Mouse (Mus musculus) kidney, embryonic 15.5 days (tissue): Measurements from ENCODE around the gene Trp53bp1. TPM values are rescaled to one million over a fixed set of nuclear protein-coding genes. Genes with fewer than 3 reads are reported as not detected.

ENCODE experiments used
- ATAC-seq: fragments of 200-750 bp; cut with Nextera tagmentation; replicated peaks from 2 replicates; pipeline ENCODE4 v1.8.0; 2017; ENCODE audit warnings: moderate TSS enrichment; ENCODE audit not compliant: low FRiP score
- H3K27ac ChIP-seq: fragments of 300-500 bp; sonication (generic); 2 replicates; pipeline ENCODE4 v1.5.1; 2015; ENCODE audit warnings: mild to moderate bottlenecking, inconsistent platforms
- H3K27me3 ChIP-seq: fragments of 300-500 bp; sonication (generic); 2 replicates; pipeline ENCODE4 v1.6.1; 2015; ENCODE audit warnings: inconsistent platforms
- H3K36me3 ChIP-seq: fragments of 300-500 bp; sonication (generic); 2 replicates; pipeline ENCODE4 v1.6.1; 2015; ENCODE audit warnings: inconsistent platforms
- H3K4me1 ChIP-seq: fragments of 300-500 bp; sonication (generic); 2 replicates; pipeline ENCODE4 v1.6.1; 2015; ENCODE audit warnings: inconsistent platforms
- H3K4me2 ChIP-seq: fragments of 300-500 bp; sonication (generic); 2 replicates; pipeline ENCODE4 v1.6.1; 2015; ENCODE audit warnings: moderate library complexity, mild to moderate bottlenecking, inconsistent platforms
- H3K4me3 ChIP-seq: fragments of 300-500 bp; sonication (generic); replicated peaks from 2 replicates; pipeline ENCODE4 v1.5.1; 2015; ENCODE audit warnings: mild to moderate bottlenecking, inconsistent platforms
- H3K9ac ChIP-seq: fragments of 300-500 bp; sonication (generic); 2 replicates; pipeline ENCODE4 v1.6.1; 2015; ENCODE audit warnings: mild to moderate bottlenecking, inconsistent platforms
- H3K9me3 ChIP-seq: fragments of 300-500 bp; sonication (generic); replicated peaks from 2 replicates; pipeline ENCODE4 v1.6.1; 2016; ENCODE audit warnings: inconsistent platforms
- WGBS: fragments of 180-500 bp; shearing (Covaris S2); methylation state at CpG from one replicate; pipeline ENCODE4 v1.1.7; 2015; ENCODE audit warnings: mixed read lengths; 5-methylcytosine and 5-hydroxymethylcytosine counted together
- polyA plus RNA-seq: library from polyadenylated mRNA; unstranded; fragments of >200 nt; fragmentation: Nextera tagmentation; extraction: Ambion mirVana; gene quantifications from 2 replicates; pipeline ENCODE4 v1.2.1, GENCODE M21; 2015

Gene Trp53bp1
- 72.9 and 73.7 TPM in 2 replicates for polyA plus RNA-seq

- Histone ChIP-seq H3K36me3 (peaks cover 34% of the 10 kb centered on the region), H3K27me3 (no peaks in the 10 kb centered on the region), H3K4me1 (peaks cover 21% of the 10 kb centered on the region), H3K4me2 (peak within 1 kb of the TSS; percentile 71), H3K9me3 (no peaks in the 10 kb centered on the region), H3K9ac (peak within 1 kb of the TSS; percentile 75), H3K27ac (peak within 1 kb of the TSS; percentile 79), H3K4me3 (peak within 1 kb of the TSS; percentile 69)
- under 1% methylated on average over 36 of the region's 37 CpGs for WGBS
- peak; percentile 100 for ATAC-seq
Measured at GRCm38 (mm10) chr2:121271236-121271927, at the start of gene Trp53bp1. Gene Trp53bp1 (minus strand): TSS chr2:121271407.

- H3K4me1 ChIP-seq = no peaks in the 10 kb centered on the region
- H3K27me3 ChIP-seq = no peaks in the 10 kb centered on the region
- no peak for ATAC-seq
- H3K27ac ChIP-seq = no peak overlapping the region
- H3K36me3 ChIP-seq = peaks cover 10% of the 10 kb centered on the region; the same call in 1 of the 2 replicates
- WGBS = 75% methylated on average over 8 of the region's 8 CpGs
- H3K9me3 ChIP-seq = no peaks in the 10 kb centered on the region
- H3K4me2 ChIP-seq = no peak overlapping the region
- H3K4me3 ChIP-seq = no peak overlapping the region
- no peak overlapping the region for H3K9ac ChIP-seq
Measured at GRCm38 (mm10) chr2:121316278-121316677, 45.1 kb upstream of the Trp53bp1 start.

GRCm38 (mm10) chr2:121308997-121309416, 37.8 kb upstream of the Trp53bp1 start:
- H3K4me3 ChIP-seq = 0 out of 2 replicates have a peak overlapping the region, but pooled peaks have one; percentile 18

GRCm38 (mm10) chr2:121300036-121300435, 28.8 kb upstream of the Trp53bp1 start:
- Histone ChIP-seq H3K4me1 (peaks cover 33% of the 10 kb centered on the region), H3K9me3 (no peaks in the 10 kb centered on the region), H3K9ac (no peak overlapping the region)

More at GRCm38 (mm10) chr2:121308997-121309416, 37.8 kb upstream of the Trp53bp1 start:
- peak overlapping the region; percentile 49 for H3K4me2 ChIP-seq
- peak overlapping the region; percentile 73 for H3K27ac ChIP-seq
- H3K9me3 ChIP-seq = no peaks in the 10 kb centered on the region
- peaks cover 9% of the 10 kb centered on the region; the same call in 1 of the 2 replicates for H3K36me3 ChIP-seq
- no peak overlapping the region for H3K9ac ChIP-seq
- 7% methylated on average over 5 of the region's 5 CpGs for WGBS
- peak; percentile 75 for ATAC-seq
- H3K4me1 ChIP-seq = peaks cover 29% of the 10 kb centered on the region
- H3K27me3 ChIP-seq = no peaks in the 10 kb centered on the region

GRCm38 (mm10) chr2:121299471-121299870, 28.3 kb upstream of the Trp53bp1 start:
- Histone ChIP-seq H3K9me3 (no peaks in the 10 kb centered on the region), H3K36me3 (peaks cover 29% of the 10 kb centered on the region; the same call in 1 of the 2 replicates), H3K9ac (no peak overlapping the region), H3K27me3 (peaks cover 32% of the 10 kb centered on the region), H3K4me2 (no peak overlapping the region), H3K4me3 (no peak overlapping the region), H3K4me1 (peaks cover 38% of the 10 kb centered on the region), H3K27ac (no peak overlapping the region)
- 85% methylated on average over 17 of the region's 17 CpGs for WGBS
- ATAC-seq = no peak

More at GRCm38 (mm10) chr2:121300036-121300435, 28.8 kb upstream of the Trp53bp1 start:
- no peak for ATAC-seq
- H3K36me3 ChIP-seq = peaks cover 30% of the 10 kb centered on the region
- no peak overlapping the region for H3K4me3 ChIP-seq
- H3K4me2 ChIP-seq = no peak overlapping the region
- H3K27ac ChIP-seq = no peak overlapping the region
- WGBS = 80% methylated on average over 10 of the region's 10 CpGs
- peaks cover 32% of the 10 kb centered on the region for H3K27me3 ChIP-seq

- Histone ChIP-seq H3K27me3 (peaks cover 36% of the 10 kb centered on the region), H3K4me2 (peak overlapping the region; percentile 14; the same call in 1 of the 2 replicates)
- 11% methylated on average over 8 of the region's 8 CpGs for WGBS
Measured at GRCm38 (mm10) chr2:121298131-121298530, 26.9 kb upstream of the Trp53bp1 start.

GRCm38 (mm10) chr2:121297701-121298100, 26.5 kb upstream of the Trp53bp1 start:
- Histone ChIP-seq H3K4me1 (peaks cover 46% of the 10 kb centered on the region), H3K36me3 (peaks cover 17% of the 10 kb centered on the region; the same call in 1 of the 2 replicates), H3K27ac (no peak overlapping the region), H3K9ac (no peak overlapping the region), H3K4me2 (peak overlapping the region; percentile 14; the same call in 1 of the 2 replicates), H3K4me3 (no peak overlapping the region), H3K9me3 (no peaks in the 10 kb centered on the region), H3K27me3 (peaks cover 36% of the 10 kb centered on the region)
- 19% methylated on average over 9 of the region's 9 CpGs for WGBS
- ATAC-seq = no peak

More at GRCm38 (mm10) chr2:121298131-121298530, 26.9 kb upstream of the Trp53bp1 start:
- Histone ChIP-seq H3K27ac (no peak overlapping the region), H3K9ac (no peak overlapping the region), H3K4me1 (peaks cover 46% of the 10 kb centered on the region), H3K4me3 (no peak overlapping the region), H3K9me3 (no peaks in the 10 kb centered on the region), H3K36me3 (peaks cover 19% of the 10 kb centered on the region; the same call in 1 of the 2 replicates)
- no peak for ATAC-seq

- peaks cover 43% of the 10 kb centered on the region for H3K27me3 ChIP-seq
Measured at GRCm38 (mm10) chr2:121296754-121297231, 25.6 kb upstream of the Trp53bp1 start.

GRCm38 (mm10) chr2:121295608-121296571, 24.7 kb upstream of the Trp53bp1 start:
- peaks cover 46% of the 10 kb centered on the region for H3K4me1 ChIP-seq
- H3K27ac ChIP-seq = peak overlapping the region; percentile 20
- 0 out of 2 replicates have a peak, but pooled peaks cover 8% of the 10 kb centered on the region for H3K36me3 ChIP-seq
- no peaks in the 10 kb centered on the region for H3K9me3 ChIP-seq
- peak; percentile 8 for ATAC-seq
- peak overlapping the region; percentile 48 for H3K4me3 ChIP-seq
- H3K27me3 ChIP-seq = peaks cover 52% of the 10 kb centered on the region
- WGBS = 2% methylated on average over 15 of the region's 15 CpGs
- peak overlapping the region; percentile 33 for H3K9ac ChIP-seq
- H3K4me2 ChIP-seq = peak overlapping the region; percentile 72

More at GRCm38 (mm10) chr2:121296754-121297231, 25.6 kb upstream of the Trp53bp1 start:
- no peak overlapping the region for H3K27ac ChIP-seq
- H3K4me3 ChIP-seq = peak overlapping the region; percentile 48
- peaks cover 46% of the 10 kb centered on the region for H3K4me1 ChIP-seq
- H3K9me3 ChIP-seq = no peaks in the 10 kb centered on the region
- H3K9ac ChIP-seq = 0 out of 2 replicates have a peak overlapping the region, but pooled peaks have one; percentile 18
- 13% methylated on average over 6 of the region's 6 CpGs for WGBS
- no peak for ATAC-seq
- H3K4me2 ChIP-seq = peak overlapping the region; percentile 72
- H3K36me3 ChIP-seq = peaks cover 8% of the 10 kb centered on the region; the same call in 1 of the 2 replicates

GRCm38 (mm10) chr2:121294753-121295607, 23.8 kb upstream of the Trp53bp1 start:
- H3K27ac ChIP-seq = peak overlapping the region; percentile 59
- H3K4me1 ChIP-seq = peaks cover 49% of the 10 kb centered on the region
- peak; percentile 79 for ATAC-seq
- H3K9me3 ChIP-seq = no peaks in the 10 kb centered on the region
- WGBS = 2% methylated on average over 18 of the region's 18 CpGs
- H3K36me3 ChIP-seq = 0 out of 2 replicates have a peak, but pooled peaks cover 4% of the 10 kb centered on the region
- H3K27me3 ChIP-seq = peaks cover 57% of the 10 kb centered on the region
- H3K4me2 ChIP-seq = peak overlapping the region; percentile 72
- H3K9ac ChIP-seq = peak overlapping the region; percentile 33; the same call in 1 of the 2 replicates
- H3K4me3 ChIP-seq = peak overlapping the region; percentile 48
